Mouse (Mus musculus): ENCODE measurements at regions not wholly inside any gene's neighbourhood (a gene's known extent, or its start where the extent isn't known, plus 50 kb on each side); places are given as distances from the start of the nearest gene placed in this dataset.

DNA sequence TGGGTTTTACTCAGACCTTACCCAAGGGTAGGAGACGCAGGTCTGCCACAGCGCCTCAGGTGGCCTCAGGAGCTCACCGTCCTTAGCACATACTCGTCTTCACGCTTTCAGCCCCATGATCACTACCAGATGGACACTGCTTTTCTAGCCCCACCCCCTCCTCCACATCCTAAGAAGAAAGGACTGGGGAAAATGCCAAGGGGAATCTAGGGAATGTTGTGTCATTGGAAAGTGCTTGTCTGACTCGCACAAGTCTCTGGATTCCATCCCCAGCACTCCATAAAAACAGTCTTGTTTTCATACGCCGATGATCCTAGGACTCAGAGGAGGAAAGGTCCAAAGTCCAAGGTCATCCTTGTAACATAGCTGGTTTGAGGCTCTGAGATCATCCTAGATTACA, 192.4 kb upstream of the Noct start:
- Histone ChIP-seq H3K27ac (replicated peaks) (no peak overlapping the region), H3K4me2 (replicated peaks) (no peak overlapping the region), H3K9me3 (replicated peaks) (no peaks in the 10 kb centered on the region), H3K4me1 (no peaks in the 10 kb centered on the region), H3K27me3 (no peaks in the 10 kb centered on the region), H3K4me3 (replicated peaks) (no peak overlapping the region), H3K36me3 (no peaks in the 10 kb centered on the region), H3K9ac (no peak overlapping the region)
- 32% methylated on average over 8 of the region's 8 CpGs for WGBS
- peak; percentile 24; the same call in 1 of the 2 replicates for ATAC-seq (ENCODE audit: insufficient number of reproducible peaks, low FRiP score, low TSS enrichment, low read depth)

DNA sequence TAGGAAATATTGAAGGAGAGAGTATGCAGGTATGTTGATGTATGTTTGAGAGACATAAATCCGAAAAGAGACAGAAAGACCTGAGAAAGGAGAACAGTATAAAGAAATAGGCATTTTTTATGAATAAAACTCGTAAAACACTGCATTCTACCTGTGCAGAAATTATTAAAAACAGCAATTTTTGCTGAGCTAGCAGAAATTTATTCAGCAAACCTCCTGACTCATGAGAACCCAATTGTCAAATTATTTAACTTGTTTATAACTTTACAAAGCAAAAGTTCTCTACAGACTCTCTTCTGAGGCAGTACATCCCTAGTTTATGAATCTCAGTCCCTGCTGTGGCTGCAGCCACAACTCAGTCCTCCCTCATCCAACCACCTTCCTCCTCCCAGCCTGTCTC, 191.0 kb upstream of the Noct start:
- H3K27ac ChIP-seq (replicated peaks) = no peak overlapping the region
- no peaks in the 10 kb centered on the region for H3K27me3 ChIP-seq
- H3K4me3 ChIP-seq (replicated peaks) = no peak overlapping the region
- no peaks in the 10 kb centered on the region for H3K4me1 ChIP-seq
- 84% methylated on average over 2 of the region's 2 CpGs for WGBS
- H3K9me3 ChIP-seq (replicated peaks) = no peaks in the 10 kb centered on the region
- H3K9ac ChIP-seq = no peak overlapping the region
- H3K4me2 ChIP-seq (replicated peaks) = no peak overlapping the region
- no peaks in the 10 kb centered on the region for H3K36me3 ChIP-seq
- ATAC-seq (ENCODE audit: insufficient number of reproducible peaks, low FRiP score, low TSS enrichment, low read depth) = no peak

DNA sequence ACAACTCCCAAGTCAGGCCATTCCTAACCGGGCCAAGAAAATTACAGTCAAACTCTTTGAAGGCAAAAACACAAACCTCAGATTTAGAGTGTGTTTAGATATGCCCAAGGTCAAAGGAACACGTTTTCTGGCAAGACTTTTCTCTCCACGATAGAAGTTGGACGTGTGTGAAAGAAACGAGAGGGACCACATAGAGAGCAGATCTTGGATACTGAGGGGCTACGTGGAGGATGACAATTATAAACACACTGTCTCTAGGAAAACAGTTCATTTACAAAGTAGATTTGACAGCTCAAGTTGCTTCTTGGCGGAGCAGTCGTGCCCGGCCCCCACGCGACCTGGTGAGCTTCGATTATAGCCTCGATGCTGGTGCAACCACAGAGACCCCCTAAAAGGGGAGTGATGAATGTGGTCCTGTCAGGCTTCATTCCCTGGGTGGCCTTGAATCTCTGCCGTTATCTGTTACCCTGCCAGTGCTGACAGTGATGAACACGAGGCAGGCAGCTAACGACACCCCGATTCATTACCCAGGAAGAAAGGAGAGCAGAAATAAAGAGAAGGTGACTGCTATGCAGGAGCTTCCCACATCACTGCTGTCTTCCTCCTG, 187.4 kb upstream of the Noct start:
- ATAC-seq (ENCODE audit: insufficient number of reproducible peaks, low FRiP score, low TSS enrichment, low read depth) = no peak
- Histone ChIP-seq H3K36me3 (no peaks in the 10 kb centered on the region), H3K4me2 (replicated peaks) (no peak overlapping the region), H3K4me3 (replicated peaks) (no peak overlapping the region), H3K27ac (replicated peaks) (no peak overlapping the region), H3K27me3 (no peaks in the 10 kb centered on the region), H3K9ac (no peak overlapping the region), H3K4me1 (no peaks in the 10 kb centered on the region), H3K9me3 (replicated peaks) (no peaks in the 10 kb centered on the region)
- whole genome bisulfite sequencing = 70% methylated on average over 17 of the region's 17 CpGs

DNA sequence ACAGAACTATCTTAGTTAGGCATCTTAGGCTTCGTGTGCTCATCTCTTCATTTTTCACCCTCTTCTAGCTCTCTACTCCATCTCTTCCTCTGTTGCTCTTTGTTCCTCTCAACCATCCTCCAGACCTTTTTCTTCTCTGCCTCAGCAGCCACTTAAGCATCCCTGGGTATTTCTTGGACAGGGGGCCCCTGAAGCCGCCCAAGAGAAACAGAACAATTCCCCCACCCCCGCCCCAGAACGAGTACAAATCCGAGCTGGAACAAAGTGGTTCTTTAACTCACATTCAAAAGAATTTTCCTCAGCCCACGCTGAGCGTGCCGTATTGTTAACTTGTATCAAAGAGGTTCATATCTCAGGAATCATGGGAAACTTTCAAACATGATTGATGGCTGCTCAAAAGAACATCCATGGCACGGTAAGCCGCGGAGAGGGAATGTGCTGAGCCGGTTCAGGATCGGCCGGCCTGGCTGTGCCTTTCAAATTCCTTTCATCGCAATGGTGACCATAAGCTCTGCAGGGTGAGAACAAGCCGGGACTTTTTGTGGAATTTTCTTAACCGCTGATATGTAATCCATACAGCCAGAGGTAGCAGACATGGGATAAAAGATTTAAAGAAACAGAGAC, 181.9 kb upstream of the Noct start:
- H3K9ac ChIP-seq = no peak overlapping the region
- WGBS = 53% methylated on average over 17 of the region's 17 CpGs
- H3K4me1 ChIP-seq = no peaks in the 10 kb centered on the region
- ATAC-seq (ENCODE audit: insufficient number of reproducible peaks, low FRiP score, low TSS enrichment, low read depth) = no peak
- no peaks in the 10 kb centered on the region for H3K36me3 ChIP-seq
- H3K4me3 ChIP-seq (replicated peaks) = no peak overlapping the region
- no peaks in the 10 kb centered on the region for H3K9me3 ChIP-seq (replicated peaks)
- H3K27me3 ChIP-seq = no peaks in the 10 kb centered on the region
- 0 out of 2 replicates have a peak overlapping the region, but pooled peaks have one; percentile 22 for H3K27ac ChIP-seq (replicated peaks)
- no peak overlapping the region for H3K4me2 ChIP-seq (replicated peaks)

DNA sequence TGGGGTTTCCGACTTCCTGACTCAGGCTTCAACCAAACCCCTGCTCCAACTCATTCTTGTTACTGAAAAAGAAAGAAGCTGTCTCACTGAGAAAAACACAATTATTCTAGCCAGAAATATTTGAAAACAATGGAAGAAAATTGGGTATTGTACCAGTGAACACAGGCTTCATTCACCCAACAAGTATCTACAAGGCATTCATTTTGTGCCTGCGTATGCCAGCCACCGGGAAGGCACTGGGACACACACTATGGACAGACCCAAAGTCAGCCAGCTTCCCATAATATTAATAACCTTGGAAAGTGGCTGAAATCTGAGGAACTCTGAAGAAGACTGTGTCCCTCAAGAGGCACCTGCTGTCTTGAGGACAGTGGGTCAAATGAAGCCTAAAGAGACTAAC, 175.5 kb upstream of the Noct start:
- Histone ChIP-seq H3K4me2 (replicated peaks) (no peak overlapping the region), H3K27ac (replicated peaks) (no peak overlapping the region), H3K9me3 (replicated peaks) (0 out of 2 replicates have a peak, but pooled peaks cover 6% of the 10 kb centered on the region), H3K36me3 (no peaks in the 10 kb centered on the region), H3K9ac (no peak overlapping the region), H3K4me1 (no peaks in the 10 kb centered on the region), H3K4me3 (replicated peaks) (no peak overlapping the region), H3K27me3 (no peaks in the 10 kb centered on the region)
- 87% methylated on average over 3 of the region's 3 CpGs for WGBS
- no peak for ATAC-seq (ENCODE audit: insufficient number of reproducible peaks, low FRiP score, low TSS enrichment, low read depth)

DNA sequence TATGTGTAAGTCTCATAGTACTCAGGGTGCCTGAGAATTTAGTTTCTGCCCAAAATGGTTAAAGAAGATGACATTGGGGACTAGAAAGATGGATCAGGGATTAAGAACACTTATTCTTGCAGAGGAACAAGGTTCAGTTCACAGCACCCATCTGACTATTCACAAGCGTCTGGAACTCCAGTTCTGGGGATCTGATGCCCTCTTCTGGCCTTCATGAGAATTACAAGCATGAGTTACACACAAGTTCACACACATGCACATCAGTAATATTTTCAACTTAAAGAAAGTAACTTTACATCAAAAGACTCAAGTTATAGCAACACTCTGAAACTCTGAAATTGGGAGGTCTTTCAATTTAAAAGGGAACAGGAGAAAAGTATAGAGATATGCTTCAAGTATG, 174.1 kb upstream of the Noct start:
- no peak for ATAC-seq (ENCODE audit: insufficient number of reproducible peaks, low FRiP score, low TSS enrichment, low read depth)
- Histone ChIP-seq H3K27ac (replicated peaks) (no peak overlapping the region), H3K4me1 (no peaks in the 10 kb centered on the region), H3K4me3 (replicated peaks) (no peak overlapping the region), H3K27me3 (no peaks in the 10 kb centered on the region), H3K9ac (no peak overlapping the region), H3K4me2 (replicated peaks) (no peak overlapping the region), H3K36me3 (no peaks in the 10 kb centered on the region), H3K9me3 (replicated peaks) (0 out of 2 replicates have a peak, but pooled peaks cover 6% of the 10 kb centered on the region)
- 94% methylated on average over 1 of the region's 1 CpGs for WGBS

DNA sequence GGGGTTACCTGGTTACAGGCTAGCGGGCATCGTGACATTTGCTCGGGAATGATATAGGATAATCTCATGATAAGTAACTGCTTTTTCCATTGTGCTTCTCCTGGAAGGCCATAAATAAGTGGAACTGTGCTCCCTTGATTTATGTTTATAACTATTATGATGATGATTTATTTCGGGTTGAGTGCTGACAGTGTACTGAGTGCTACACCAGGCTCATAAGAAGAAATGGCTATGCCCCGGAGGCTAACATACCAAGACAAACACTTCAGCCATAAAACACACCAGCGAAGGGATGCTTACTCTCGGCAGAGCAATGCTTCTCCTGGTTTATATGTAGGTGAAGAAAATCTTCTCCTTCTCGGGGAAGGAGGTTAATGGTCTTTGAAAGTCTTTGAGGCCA, 169.2 kb upstream of the Noct start:
- Histone ChIP-seq H3K9ac (no peak overlapping the region), H3K4me1 (no peaks in the 10 kb centered on the region), H3K27me3 (no peaks in the 10 kb centered on the region), H3K4me2 (replicated peaks) (no peak overlapping the region), H3K27ac (replicated peaks) (no peak overlapping the region), H3K4me3 (replicated peaks) (no peak overlapping the region), H3K9me3 (replicated peaks) (0 out of 2 replicates have a peak, but pooled peaks cover 4% of the 10 kb centered on the region), H3K36me3 (no peaks in the 10 kb centered on the region)
- 83% methylated on average over 8 of the region's 8 CpGs for WGBS
- ATAC-seq (ENCODE audit: insufficient number of reproducible peaks, low FRiP score, low TSS enrichment, low read depth) = no peak

DNA sequence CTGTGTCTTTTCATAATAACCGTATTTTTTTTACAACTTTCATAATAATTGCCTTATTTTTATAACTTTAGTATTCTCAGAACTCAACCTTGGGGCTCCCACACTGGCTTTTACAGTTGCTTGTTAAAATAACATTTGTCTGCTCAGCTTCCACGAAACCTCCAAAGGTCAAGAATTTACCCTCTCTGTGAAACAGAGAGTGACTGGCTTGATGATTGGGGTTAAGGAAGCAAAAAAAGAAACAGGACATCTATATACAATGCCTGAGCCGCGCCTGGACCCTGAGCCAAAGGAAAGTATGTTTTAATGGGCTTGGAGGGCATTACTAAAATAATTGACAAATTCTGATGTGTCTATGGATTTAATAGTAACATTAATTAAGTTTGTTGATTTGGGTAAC, 160.0 kb upstream of the Noct start:
- H3K27ac ChIP-seq (replicated peaks) = no peak overlapping the region
- H3K36me3 ChIP-seq = no peaks in the 10 kb centered on the region
- H3K9me3 ChIP-seq (replicated peaks) = no peaks in the 10 kb centered on the region
- no peak overlapping the region for H3K4me2 ChIP-seq (replicated peaks)
- H3K9ac ChIP-seq = no peak overlapping the region
- no peak overlapping the region for H3K4me3 ChIP-seq (replicated peaks)
- WGBS = 44% methylated on average over 4 of the region's 4 CpGs
- H3K27me3 ChIP-seq = no peaks in the 10 kb centered on the region
- ATAC-seq (ENCODE audit: insufficient number of reproducible peaks, low FRiP score, low TSS enrichment, low read depth) = no peak
- no peaks in the 10 kb centered on the region; the same call in 1 of the 2 replicates for H3K4me1 ChIP-seq

DNA sequence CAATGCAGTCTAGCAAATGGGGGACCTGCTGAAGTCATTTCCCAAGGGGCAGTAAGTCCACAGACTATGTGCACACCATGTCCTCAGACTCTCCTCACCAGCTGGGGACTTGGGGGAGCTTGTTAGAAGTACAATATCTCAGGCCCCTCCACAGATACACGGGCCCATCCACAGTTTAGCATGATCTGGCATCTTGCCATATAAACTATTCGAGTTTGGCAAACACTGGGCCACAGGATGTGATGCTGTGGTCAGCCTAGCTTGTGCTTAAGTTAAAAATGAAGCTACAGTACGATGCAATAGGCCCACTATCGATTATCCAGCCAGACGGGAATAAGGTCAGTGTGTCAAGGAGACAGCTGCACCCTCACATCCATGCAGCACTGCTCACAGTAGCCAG, 157.9 kb upstream of the Noct start:
- H3K9ac ChIP-seq = no peak overlapping the region
- no peak overlapping the region for H3K4me3 ChIP-seq (replicated peaks)
- H3K9me3 ChIP-seq (replicated peaks) = no peaks in the 10 kb centered on the region
- H3K27me3 ChIP-seq = no peaks in the 10 kb centered on the region
- H3K27ac ChIP-seq (replicated peaks) = no peak overlapping the region
- 44% methylated on average over 5 of the region's 5 CpGs for WGBS
- H3K4me1 ChIP-seq = no peaks in the 10 kb centered on the region; the same call in 1 of the 2 replicates
- H3K4me2 ChIP-seq (replicated peaks) = no peak overlapping the region
- no peaks in the 10 kb centered on the region for H3K36me3 ChIP-seq
- ATAC-seq (ENCODE audit: insufficient number of reproducible peaks, low FRiP score, low TSS enrichment, low read depth) = no peak

DNA sequence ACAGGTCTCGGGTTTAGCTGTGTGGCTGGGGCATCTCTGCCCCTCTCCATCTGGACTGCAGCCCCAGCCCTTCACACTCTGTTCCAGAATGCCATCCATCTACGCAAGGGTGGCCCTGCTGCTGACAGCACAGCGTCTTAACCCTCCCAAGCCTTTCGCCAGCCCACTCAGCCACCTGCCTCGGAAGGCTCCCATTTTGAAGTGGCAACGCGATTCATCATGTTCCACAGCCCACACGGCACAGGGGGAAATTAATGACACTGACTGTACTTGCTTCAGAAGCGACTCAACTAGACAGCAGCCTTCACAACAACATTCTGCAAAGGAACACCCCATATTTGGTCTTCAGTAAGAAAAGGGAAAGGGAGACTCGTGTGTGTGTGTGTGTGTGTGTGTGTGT, 151.8 kb upstream of the Noct start:
- H3K9me3 ChIP-seq (replicated peaks) = no peaks in the 10 kb centered on the region

DNA sequence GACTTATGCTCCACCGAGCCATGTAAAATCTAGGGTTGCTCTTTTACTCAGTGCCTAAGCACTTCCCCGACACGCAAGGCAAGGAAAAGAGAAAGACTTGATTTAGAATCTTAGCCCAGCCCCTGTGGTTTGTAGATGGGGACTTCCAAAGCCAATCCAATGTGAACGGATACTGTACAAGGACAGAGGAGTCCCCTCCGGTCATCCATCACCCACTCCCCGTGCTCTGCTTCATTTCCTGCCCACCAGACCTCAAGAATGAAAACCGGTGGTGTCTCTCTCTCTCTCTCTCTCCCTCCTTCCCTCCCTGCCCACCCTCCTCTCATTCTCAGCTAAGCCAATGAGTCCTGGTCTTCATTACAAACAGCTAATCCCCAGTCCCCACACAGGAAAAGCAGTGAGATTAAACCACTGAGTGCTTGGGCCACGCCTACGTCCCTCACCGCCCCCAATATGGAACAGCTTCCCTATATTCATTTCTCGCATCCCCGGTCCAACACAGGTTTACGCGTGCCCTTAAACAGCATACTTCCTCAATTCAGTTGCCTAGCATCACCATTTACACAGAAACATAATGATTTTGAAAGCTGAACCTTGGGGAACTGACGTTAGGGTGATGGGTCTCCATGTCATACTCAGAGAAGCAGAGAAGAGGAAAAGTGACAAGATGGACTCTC, 151.1 kb upstream of the Noct start:
- no peak overlapping the region for H3K9ac ChIP-seq
- H3K4me1 ChIP-seq = peaks cover 9% of the 10 kb centered on the region; the same call in 1 of the 2 replicates
- no peaks in the 10 kb centered on the region for H3K36me3 ChIP-seq
- no peaks in the 10 kb centered on the region for H3K9me3 ChIP-seq (replicated peaks)
- H3K27ac ChIP-seq (replicated peaks) = no peak overlapping the region
- no peak overlapping the region for H3K4me3 ChIP-seq (replicated peaks)
- WGBS = 80% methylated on average over 15 of the region's 15 CpGs
- no peaks in the 10 kb centered on the region for H3K27me3 ChIP-seq
- no peak overlapping the region for H3K4me2 ChIP-seq (replicated peaks)
- no peak for ATAC-seq (ENCODE audit: insufficient number of reproducible peaks, low FRiP score, low TSS enrichment, low read depth)

More for the DNA sequence above, 151.8 kb upstream of the Noct start:
- Histone ChIP-seq H3K9ac (no peak overlapping the region), H3K36me3 (no peaks in the 10 kb centered on the region), H3K4me2 (replicated peaks) (no peak overlapping the region), H3K4me1 (peaks cover 9% of the 10 kb centered on the region; the same call in 1 of the 2 replicates), H3K27me3 (no peaks in the 10 kb centered on the region), H3K4me3 (replicated peaks) (no peak overlapping the region), H3K27ac (replicated peaks) (no peak overlapping the region)
- ATAC-seq (ENCODE audit: insufficient number of reproducible peaks, low FRiP score, low TSS enrichment, low read depth) = no peak
- 75% methylated on average over 10 of the region's 10 CpGs for WGBS

Measured in embryonic facial prominence, embryonic 15.5 days (tissue).